Mouse (Mus musculus) kidney, adult 18-20 months (tissue): ENCODE results near the gene Amhr2.

ENCODE experiments used
- DNase-seq: peaks from one replicate; pipeline ENCODE4 v3.0.0; 2021

Amhr2 gene

GRCm38 (mm10) chr15:102424657-102425056 is 20.5 kb upstream of the Amhr2 start:
- no peak for DNase-seq

DNA sequence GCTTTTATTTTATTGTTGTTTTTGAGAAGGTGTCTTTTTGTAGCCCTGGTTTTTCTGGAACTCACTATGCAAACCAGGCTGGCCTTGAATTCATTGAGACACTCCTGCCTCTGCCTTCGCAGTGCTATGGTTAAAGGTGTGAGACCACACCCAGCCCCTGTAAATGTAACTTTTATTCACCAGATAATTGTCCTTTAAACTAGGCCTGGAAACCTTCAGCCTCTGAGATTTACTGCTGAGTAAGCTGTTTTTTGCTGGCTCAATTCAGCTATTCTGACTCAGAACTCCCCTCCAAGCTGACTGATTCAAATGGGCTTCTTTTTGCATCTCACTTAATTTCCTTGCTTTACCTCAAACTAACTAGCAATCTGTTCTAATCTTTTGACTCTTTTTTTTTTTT is 18.2 kb upstream of the Amhr2 start:
- no peak for DNase-seq

GRCm38 (mm10) chr15:102432046-102432445 is 13.1 kb upstream of the Amhr2 start:
- no peak for DNase-seq

DNA sequence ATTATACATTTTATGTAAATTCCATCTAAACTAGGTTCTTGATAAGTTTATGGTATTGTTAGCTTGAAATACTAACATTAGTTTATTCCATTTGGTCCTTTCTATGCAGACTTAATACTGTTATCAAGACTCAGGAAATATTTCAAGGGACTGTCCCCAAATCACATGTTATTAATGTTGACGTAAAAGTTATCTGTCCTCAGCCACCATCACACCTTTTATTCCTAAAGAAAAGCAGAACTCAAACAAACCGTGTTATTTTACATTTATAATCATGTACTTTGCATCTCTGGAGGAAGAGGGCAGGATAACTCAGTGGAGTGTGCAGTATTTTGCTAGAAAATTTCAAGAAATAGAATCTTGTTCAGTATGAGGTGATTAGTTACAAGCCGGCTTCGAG is 12.0 kb upstream of the Amhr2 start:
- DNase-seq = no peak

- DNase-seq = peak; percentile 90
These were observed 2.7 kb upstream of the Amhr2 start for GRCm38 (mm10) chr15:102442490-102442889.

GRCm38 (mm10) chr15:102446448-102446847 is 1.3 kb downstream of the Amhr2 start:
- no peak for DNase-seq

- DNase-seq = no peak
These were observed 4.2 kb downstream of the Amhr2 start for GRCm38 (mm10) chr15:102449366-102449765.

DNA sequence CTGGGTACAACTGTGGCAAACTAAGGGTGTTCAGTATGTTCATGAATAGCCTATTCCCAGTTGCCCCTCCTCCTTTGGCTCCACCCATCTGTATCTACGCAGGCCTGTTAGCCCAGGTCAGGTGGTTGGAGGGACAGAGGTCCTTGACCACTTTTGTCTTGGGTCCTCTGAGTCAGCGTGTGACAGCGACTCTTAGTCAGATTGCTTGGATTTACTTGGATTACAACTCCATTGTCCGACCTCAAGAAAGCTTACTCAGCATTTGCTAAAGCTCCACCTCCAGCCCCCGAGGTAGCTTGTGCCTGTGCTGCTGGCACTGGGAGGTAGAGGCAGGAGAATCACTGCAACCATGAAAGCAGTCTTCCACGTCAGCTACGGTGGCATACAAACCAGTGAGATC is 5.8 kb downstream of the Amhr2 start:
- peak; percentile 53 for DNase-seq

GRCm38 (mm10) chr15:102451666-102452430 is 6.7 kb downstream of the Amhr2 start:
- no peak for DNase-seq

DNA sequence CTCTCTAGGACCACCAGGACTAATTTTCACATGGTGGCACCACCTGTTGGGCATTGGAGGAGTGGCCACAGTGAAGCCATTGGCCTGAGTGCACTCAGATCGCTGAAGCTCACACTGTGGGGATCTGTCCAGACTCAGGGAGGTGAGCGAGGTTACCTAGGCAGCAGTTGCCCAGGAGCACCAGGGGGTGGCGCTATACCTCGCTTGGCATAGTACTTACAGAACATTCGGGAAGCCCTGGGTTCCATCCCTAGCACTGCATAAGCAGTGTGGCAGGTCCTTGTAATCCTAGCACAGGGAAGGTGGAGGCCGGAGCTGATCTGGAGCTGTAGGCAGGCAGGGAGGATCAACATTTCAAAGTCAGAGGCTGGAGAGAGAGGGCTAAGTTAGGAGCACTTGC is 10.8 kb downstream of the Amhr2 start:
- DNase-seq = no peak

DNA sequence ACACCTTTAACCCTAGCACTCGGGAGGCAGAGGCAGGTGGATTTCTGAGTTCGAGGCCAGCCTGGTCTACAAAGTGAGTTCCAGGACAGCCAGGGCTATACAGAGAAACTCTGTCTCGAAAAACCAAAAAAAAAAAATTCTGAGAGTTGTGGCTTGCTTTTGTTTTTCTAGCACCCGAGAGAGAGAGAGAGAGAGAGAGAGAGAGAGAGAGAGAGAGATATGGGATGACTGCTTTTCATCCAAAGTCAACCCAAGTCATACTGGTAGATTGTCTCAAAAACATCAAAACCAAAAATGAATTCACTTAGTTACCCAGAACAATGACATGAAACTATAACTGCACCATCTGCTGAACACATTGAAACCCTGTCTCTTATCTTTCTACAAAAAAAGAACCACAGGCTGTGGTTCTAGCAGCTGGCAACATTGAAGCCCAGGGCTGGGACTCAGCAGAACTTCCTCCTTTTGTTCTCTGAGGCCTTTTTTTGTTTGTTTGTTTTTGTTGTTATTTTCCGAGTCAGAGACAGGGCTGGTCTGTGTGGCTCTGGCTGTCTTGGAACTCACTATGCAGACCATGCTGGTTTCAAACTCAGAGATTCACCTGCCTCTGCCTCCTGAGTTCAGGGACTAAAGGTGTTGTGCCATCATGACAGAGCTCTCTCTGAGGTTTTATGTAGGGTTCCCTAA is 13.0 kb downstream of the Amhr2 start:
- DNase-seq = no peak

DNA sequence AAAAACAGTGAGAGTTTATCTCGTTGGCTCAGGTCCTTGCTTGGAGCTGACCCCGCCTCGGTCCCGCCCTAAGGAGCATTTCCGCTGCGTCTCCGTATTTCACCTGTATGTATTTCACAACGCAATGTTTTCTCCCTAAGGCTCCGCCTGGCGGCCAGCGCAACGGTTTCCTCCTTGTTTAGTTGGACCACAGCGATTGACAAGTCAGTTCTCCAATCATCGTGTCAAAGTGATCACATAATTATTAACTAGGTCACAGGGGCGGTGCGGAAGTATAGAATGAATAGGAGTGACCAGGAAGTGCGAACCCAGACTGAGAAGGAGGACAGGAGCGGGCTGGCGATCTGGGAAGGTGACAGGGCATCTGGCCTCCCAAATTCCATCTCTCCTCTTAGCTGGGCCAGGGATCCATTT is 13.7 kb downstream of the Amhr2 start, which contains the start of gene Prr13:
Gene Prr13, plus strand, starts transcription at position 125 of the 414 bp plus-strand sequence.
- DNase-seq = peak; percentile 96

DNA sequence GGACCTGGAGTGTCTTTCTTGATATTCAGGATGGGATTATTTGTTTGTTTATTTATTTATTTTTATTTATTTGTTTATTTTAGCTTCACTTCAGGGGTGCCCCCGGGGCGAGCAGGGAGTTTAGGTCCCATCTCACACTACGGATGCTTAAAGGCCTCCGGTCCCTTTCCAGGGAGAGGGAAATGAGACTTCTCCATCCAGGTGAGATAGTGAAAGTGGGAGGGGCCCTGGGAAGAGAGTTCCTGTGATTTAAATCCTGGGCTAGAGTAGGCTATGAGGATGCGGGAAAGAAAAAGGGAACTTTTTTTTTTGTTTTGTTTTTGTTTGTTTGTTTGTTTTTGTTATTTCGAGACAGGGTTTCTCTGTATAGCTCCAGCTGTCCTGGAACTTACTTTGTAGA is 14.2 kb downstream of the Amhr2 start:
- no peak for DNase-seq

- DNase-seq = no peak
These were observed 14.7 kb downstream of the Amhr2 start for GRCm38 (mm10) chr15:102459847-102460246.

- no peak for DNase-seq
These were observed 15.2 kb downstream of the Amhr2 start for GRCm38 (mm10) chr15:102460409-102460808.

DNA sequence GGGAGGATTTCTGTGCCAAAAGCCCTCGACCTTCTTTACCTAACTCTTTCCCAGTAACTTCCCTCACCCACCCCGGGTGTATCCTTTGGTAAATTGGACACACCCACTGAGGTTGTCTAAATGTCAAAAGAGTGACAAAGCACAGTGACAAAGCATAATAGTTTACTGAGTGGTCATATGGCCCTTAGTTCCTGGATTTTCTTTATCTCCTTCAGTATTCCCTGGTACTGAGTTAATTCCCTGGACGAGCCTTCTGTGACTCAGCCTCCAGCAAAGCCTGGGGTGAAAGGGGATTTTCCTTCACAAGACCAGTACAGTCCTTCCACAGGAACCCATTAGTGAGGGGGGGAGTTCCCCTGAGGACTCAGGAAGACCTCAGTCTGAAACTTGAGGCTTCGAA is 15.8 kb downstream of the Amhr2 start:
- DNase-seq = no peak

DNA sequence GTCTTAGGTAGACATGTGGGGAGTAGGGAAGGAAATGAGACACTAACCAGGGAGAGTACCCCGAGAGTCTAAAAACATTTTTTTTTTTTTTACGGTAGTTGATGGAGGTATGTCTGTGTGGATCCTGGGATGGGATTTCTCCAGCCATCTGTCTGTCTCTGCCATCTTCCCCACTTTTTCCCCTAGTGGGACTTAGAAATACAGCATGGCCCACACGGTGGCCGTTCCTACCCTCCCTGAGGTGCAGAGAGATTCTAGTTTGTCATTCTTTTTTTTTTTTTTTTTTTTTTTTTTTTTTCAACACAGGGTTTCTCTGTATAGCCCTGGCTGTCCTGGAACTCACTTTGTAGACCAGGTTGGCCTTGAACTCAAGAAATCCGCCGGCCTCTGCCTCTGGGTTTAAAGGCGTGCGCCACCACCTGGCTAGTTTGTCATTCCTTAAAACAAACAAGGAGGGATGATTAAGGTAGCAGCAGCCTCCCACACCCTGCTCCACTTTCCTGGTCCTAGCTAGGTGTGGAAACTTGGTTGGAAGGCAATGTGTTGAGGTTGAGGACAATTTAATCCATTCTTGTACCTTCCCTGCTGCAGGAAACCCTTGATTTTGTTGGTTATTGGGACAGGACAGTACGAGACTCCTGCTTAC is 16.4 kb downstream of the Amhr2 start:
- no peak for DNase-seq

- DNase-seq = no peak
These were observed 18.5 kb downstream of the Amhr2 start for GRCm38 (mm10) chr15:102463666-102464065.

GRCm38 (mm10) chr15:102468675-102469370 is 23.7 kb downstream of the Amhr2 start:
- no peak for DNase-seq

DNA sequence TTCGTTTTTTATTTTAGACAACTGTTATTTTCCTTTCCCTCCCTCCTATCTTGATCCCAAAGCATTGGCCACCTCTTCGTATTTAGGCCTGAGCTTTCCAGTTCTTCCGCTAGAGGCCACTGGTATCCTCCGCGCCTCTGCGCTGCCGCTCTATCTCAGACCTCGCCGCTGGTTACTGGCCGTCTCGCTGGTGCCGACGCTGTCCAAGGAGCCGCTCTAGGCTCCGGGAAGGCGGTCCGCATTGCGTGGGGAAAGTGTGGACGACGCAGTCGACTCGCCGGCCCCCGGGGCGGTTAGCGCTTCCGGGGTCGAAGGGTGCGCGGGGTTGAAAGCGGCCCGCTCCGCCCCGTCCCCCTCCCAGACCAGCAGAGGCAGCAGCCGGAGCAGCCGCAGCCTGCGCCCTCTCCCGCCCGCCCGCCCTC is 25.0 kb downstream of the Amhr2 start, which contains the start of gene Pcbp2:
Gene Pcbp2, plus strand, starts transcription at position 357 of the 422 bp plus-strand sequence.
- peak; percentile 91 for DNase-seq

DNA sequence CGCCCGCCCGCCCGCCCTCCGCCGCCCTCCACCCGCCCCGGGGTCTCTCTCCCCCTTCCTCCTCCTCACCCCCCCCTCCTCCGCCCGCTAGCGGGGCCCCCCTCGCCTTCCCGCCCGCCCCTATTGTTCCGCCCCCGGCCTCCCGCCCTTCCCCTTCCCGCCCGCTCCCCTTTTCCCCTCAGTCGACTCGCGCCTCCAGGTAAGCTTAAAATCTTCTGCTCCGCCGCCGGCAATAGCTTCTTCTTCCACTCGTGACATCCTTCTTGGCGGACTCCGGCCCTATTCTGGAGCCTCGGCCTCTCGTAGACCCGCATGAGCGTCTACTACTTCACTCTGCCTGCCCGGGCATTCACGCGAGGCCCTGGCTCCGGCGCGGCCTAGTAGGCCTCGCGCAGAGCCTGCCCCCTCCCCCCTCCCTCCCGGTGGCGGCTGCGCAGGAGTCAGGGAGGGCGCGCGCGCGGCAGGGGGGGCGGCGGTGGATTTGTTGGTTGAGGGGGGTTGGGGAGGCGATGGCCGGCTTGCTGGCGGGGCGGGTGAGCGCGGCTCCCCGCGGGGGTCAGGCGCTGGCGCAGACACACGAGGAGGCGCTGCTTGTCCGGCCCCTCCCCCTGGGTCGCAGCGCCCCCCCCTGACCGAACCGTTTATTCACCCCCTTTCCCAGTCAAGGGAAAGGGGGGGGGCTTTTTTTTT is 25.6 kb downstream of the Amhr2 start:
- peak; percentile 89 for DNase-seq

DNA sequence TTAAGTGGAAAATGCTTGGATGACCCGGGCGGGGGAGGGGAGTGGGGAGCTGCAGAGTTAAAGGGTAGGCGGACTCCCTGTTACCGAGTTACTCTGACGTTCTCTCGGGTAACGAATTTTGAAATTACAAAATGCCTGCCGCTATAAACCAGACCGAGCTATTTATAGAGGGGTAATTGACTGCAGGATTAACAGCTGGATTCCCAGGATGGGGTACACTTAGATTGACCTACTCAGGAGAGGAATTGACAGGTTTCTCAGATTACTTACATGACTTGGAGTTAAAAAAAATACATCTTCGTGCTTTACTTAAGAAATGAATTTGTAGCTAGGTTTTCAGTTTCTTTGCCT is 26.1 kb downstream of the Amhr2 start:
- DNase-seq = no peak

DNA sequence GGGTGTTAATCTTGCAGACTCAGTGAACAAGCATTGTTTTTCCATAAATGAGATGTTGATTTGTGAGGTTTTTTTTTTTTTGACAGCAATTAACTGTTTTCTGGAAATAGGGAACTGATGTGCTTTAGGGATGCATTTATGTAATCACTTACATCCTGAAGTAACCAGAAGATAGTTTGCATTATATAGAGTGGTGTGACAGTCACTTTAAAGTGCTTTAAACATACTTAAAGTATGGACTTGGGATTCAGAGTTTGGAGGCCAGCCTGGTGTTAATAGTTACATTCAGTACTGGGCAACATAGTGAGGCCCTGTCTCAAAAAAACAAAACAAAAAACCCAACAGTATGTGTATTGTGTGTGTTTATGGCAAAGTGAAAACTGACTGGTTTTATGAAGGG is 26.6 kb downstream of the Amhr2 start:
- DNase-seq = no peak
